Mouse (Mus musculus) left cerebral cortex, adult 18-20 months (tissue): ENCODE data around the gene Lmbr1. TPM values are rescaled to one million over a fixed set of nuclear protein-coding genes. Genes with fewer than 3 reads are reported as not detected.

Experiments used
- DNase-seq, 2 experiments: peaks; one replicate each; pipeline ENCODE4 v3.0.0; 2021 to 2022; ENCODE audit warnings: low spot score in 2 of 2, mixed read lengths in 1 of 2
- total RNA-seq, 2 experiments: library from RNA; stranded (reverse); gene quantifications; 2 replicates each; pipeline ENCODE4 v1.2.3; 2021

Gene Lmbr1
- total RNA-seq, 2 experiments from 2014 or later, result 31.0 to 32.9 TPM

- no peak for DNase-seq
Measured at GRCm38 (mm10) chr5:29273426-29273825, 104.8 kb downstream of the Lmbr1 start.

- no peak for DNase-seq
Measured at GRCm38 (mm10) chr5:29270879-29271278, 107.3 kb downstream of the Lmbr1 start.

GRCm38 (mm10) chr5:29253876-29254275 is 124.3 kb downstream of the Lmbr1 start:
- no peak for DNase-seq

GRCm38 (mm10) chr5:29251496-29251873 is 126.7 kb downstream of the Lmbr1 start:
- no peak for DNase-seq

- DNase-seq, result no peak
Measured at GRCm38 (mm10) chr5:29250795-29251495, 127.2 kb downstream of the Lmbr1 start.

- DNase-seq, result no peak
Measured at GRCm38 (mm10) chr5:29244769-29245168, 133.4 kb downstream of the Lmbr1 start.

GRCm38 (mm10) chr5:29238379-29238778 is 139.8 kb downstream of the Lmbr1 start:
- DNase-seq, result no peak

- DNase-seq, result no peak
Measured at GRCm38 (mm10) chr5:29230481-29230880, 147.7 kb downstream of the Lmbr1 start.

- DNase-seq, result no peak
Measured at GRCm38 (mm10) chr5:29224089-29224488, 154.1 kb downstream of the Lmbr1 start.

- no peak for DNase-seq
Measured at GRCm38 (mm10) chr5:29217997-29218396, 160.2 kb downstream of the Lmbr1 start.

- no peak for DNase-seq
Measured at GRCm38 (mm10) chr5:29211980-29212555, 166.1 kb downstream of the Lmbr1 start.

- DNase-seq, result no peak
Measured at GRCm38 (mm10) chr5:29205690-29206089, 172.5 kb downstream of the Lmbr1 start.

- no peak for DNase-seq
Measured at GRCm38 (mm10) chr5:29199868-29200267, 178.3 kb downstream of the Lmbr1 start.

- DNase-seq, result no peak
Measured at GRCm38 (mm10) chr5:29198960-29199488, 179.2 kb downstream of the Lmbr1 start.

- DNase-seq, result no peak
Measured at GRCm38 (mm10) chr5:29197187-29197586, 181.0 kb downstream of the Lmbr1 start.

GRCm38 (mm10) chr5:29196264-29196658 is 181.9 kb downstream of the Lmbr1 start:
- DNase-seq, result no peak

- DNase-seq, result peak; percentile 89 to 90
Measured at GRCm38 (mm10) chr5:29195570-29196263, 182.5 kb downstream of the Lmbr1 start, which contains the start of gene Rnf32. Rnf32 (plus strand) TSS chr5:29195992.

- no peak for DNase-seq
Measured at GRCm38 (mm10) chr5:29195231-29195569, 183.0 kb downstream of the Lmbr1 start.

- DNase-seq, result no peak
Measured at GRCm38 (mm10) chr5:29186798-29187197, 191.4 kb downstream of the Lmbr1 start.
